In genomic region chr3:9110741-9111140, GRCm38 (mm10) we compare ENCODE assay signal across 18 mouse cellular contexts.
DNase-seq lines count a peak whose midpoint lies in the region.
"Had no signal": no experiment of that assay in that cellular context is flagged by ENCODE, and none has a peak within 500 bp of the region (broad histone marks: within the 10 kb centered on the region; RNA-seq: fewer than 3 reads in every experiment).

No protein-coding gene starts in this region.

- WGBS in embryonic facial prominence, embryonic 10.5 days = 30% methylated on average over 11 of the region's 11 CpGs
- 24% methylated on average over 11 of the region's 11 CpGs for WGBS in limb, embryonic 10.5 days

- no peaks in the 10 kb centered on the region for H3K36me3 ChIP-seq in embryonic facial prominence, embryonic 10.5 days (replicated peaks)
- H3K36me3 ChIP-seq in limb, embryonic 10.5 days = no peaks in the 10 kb centered on the region
- H3K36me3 ChIP-seq: hindbrain, embryonic 15.5 days; limb, embryonic 12.5 days had no signal

- H3K4me1 ChIP-seq in embryonic facial prominence, embryonic 10.5 days = peaks cover 15% of the 10 kb centered on the region
- peaks cover 15% of the 10 kb centered on the region for H3K4me1 ChIP-seq in limb, embryonic 10.5 days
- H3K4me1 ChIP-seq: hindbrain, embryonic 15.5 days had no signal

- peak; percentile 77 for DNase-seq in ZHBTc4 (ENCODE audit: low read depth, low spot score)
- DNase-seq in embryonic facial prominence, embryonic 10.5 days (ENCODE audit: low spot score) = peak; percentile 42
- DNase-seq in kidney, adult 8-10 months = peak; percentile 76 to 87
- DNase-seq in limb, embryonic 10.5 days (ENCODE audit: low spot score) = peak; percentile 48
- DNase-seq in adrenal gland, postnatal 25 days = no peak
- no peak for DNase-seq in cerebellum, adult 11-12 months
- no peak for DNase-seq in urinary bladder, adult 2 months (ENCODE audit: low spot score)
- DNase-seq: adrenal gland, postnatal 14 days; cerebellum, postnatal 36 days; layer of hippocampus, adult 9-11 months; lung, adult 18-20 months; thymus, postnatal 36 days had no signal

- H3K4me3 ChIP-seq in embryonic facial prominence, embryonic 10.5 days = no peak overlapping the region
- no peak overlapping the region for H3K4me3 ChIP-seq in limb, embryonic 10.5 days
- H3K4me3 ChIP-seq: erythroblast, embryonic 14.5 days; hindbrain, embryonic 15.5 days; limb, embryonic 12.5 days; megakaryocyte, embryonic 14.5 days; myocyte had no signal

- no peaks in the 10 kb centered on the region for H3K27me3 ChIP-seq in embryonic facial prominence, embryonic 10.5 days (replicated peaks; ENCODE audit: low read depth, poor library complexity, severe bottlenecking)
- no peaks in the 10 kb centered on the region for H3K27me3 ChIP-seq in limb, embryonic 10.5 days (ENCODE audit: low read depth, poor library complexity, severe bottlenecking)
- H3K27me3 ChIP-seq: CH12.LX; hindbrain, embryonic 15.5 days; limb, embryonic 12.5 days had no signal

- no peaks in the 10 kb centered on the region for H3K9me3 ChIP-seq in embryonic facial prominence, embryonic 10.5 days
- no peaks in the 10 kb centered on the region for H3K9me3 ChIP-seq in limb, embryonic 10.5 days (replicated peaks)
- H3K9me3 ChIP-seq: hindbrain, embryonic 15.5 days; limb, embryonic 12.5 days; megakaryocyte, embryonic 14.5 days had no signal

- no peak overlapping the region; the same call in 1 of the 2 replicates for H3K27ac ChIP-seq in embryonic facial prominence, embryonic 10.5 days (replicated peaks)
- no peak overlapping the region for H3K27ac ChIP-seq in limb, embryonic 10.5 days
- H3K27ac ChIP-seq: hindbrain, embryonic 15.5 days; limb, embryonic 12.5 days had no signal

Comparison
In these comparisons a context has a peak if more than half of its experiments do, and no peak if none do; other contexts are left out.
1. DNase-seq: peak in ZHBTc4 (single experiment), embryonic facial prominence, embryonic 10.5 days (single experiment), kidney, adult 8-10 months (2 of 2) and limb, embryonic 10.5 days (single experiment); none in adrenal gland, postnatal 25 days (single experiment), cerebellum, adult 11-12 months (single experiment) and urinary bladder, adult 2 months (single experiment).